Mouse (Mus musculus) embryonic facial prominence, embryonic 11.5 days (tissue): Measurements from ENCODE around the gene Nxpe2. TPM values are rescaled to one million over a fixed set of nuclear protein-coding genes. Genes with fewer than 3 reads are reported as not detected.

ENCODE experiments used
- ATAC-seq: fragments of 200-750 bp; cut with Nextera tagmentation; replicated peaks from 2 replicates; pipeline ENCODE4 v1.8.0; 2017; ENCODE audit warnings: low read depth; ENCODE audit not compliant: insufficient number of reproducible peaks, low FRiP score, low TSS enrichment
- DNase-seq: peaks from one replicate; pipeline ENCODE4 v3.0.0-alpha.2; 2015; ENCODE audit warnings: low spot score
- H3K27ac ChIP-seq: fragments of 300-500 bp; sonication (generic); replicated peaks from 2 replicates; pipeline ENCODE4 v1.5.1; 2014; ENCODE audit warnings: mild to moderate bottlenecking, low read depth, low read length, control low read depth
- H3K27me3 ChIP-seq: fragments of 300-500 bp; sonication (generic); 2 replicates; pipeline ENCODE4 v1.6.1; 2014; ENCODE audit warnings: mild to moderate bottlenecking, low read length, moderate library complexity, mixed read lengths; ENCODE audit not compliant: control insufficient read depth, insufficient read depth
- H3K36me3 ChIP-seq: fragments of 300-500 bp; sonication (generic); replicated peaks from 2 replicates; pipeline ENCODE4 v1.6.1; 2014; ENCODE audit warnings: low read depth, mild to moderate bottlenecking, low read length, moderate library complexity, mixed read lengths; ENCODE audit not compliant: control insufficient read depth, insufficient read depth
- H3K4me1 ChIP-seq: fragments of 300-500 bp; sonication (generic); 2 replicates; pipeline ENCODE4 v1.6.1; 2014; ENCODE audit warnings: low read length, mixed read lengths; ENCODE audit not compliant: control insufficient read depth, insufficient read depth
- H3K4me2 ChIP-seq: fragments of 300-500 bp; sonication (generic); 2 replicates; pipeline ENCODE4 v1.6.1; 2014; ENCODE audit warnings: low read depth, mild to moderate bottlenecking, control low read depth, low read length, moderate library complexity
- H3K4me3 ChIP-seq: fragments of 300-500 bp; sonication (generic); 2 replicates; pipeline ENCODE4 v1.5.1; 2014; ENCODE audit warnings: low read depth, low read length, control low read depth
- H3K9ac ChIP-seq: fragments of 300-500 bp; sonication (generic); replicated peaks from 2 replicates; pipeline ENCODE4 v1.6.1; 2014; ENCODE audit warnings: mild to moderate bottlenecking, control low read depth, low read length
- H3K9me3 ChIP-seq: fragments of 300-500 bp; sonication (generic); replicated peaks from 2 replicates; pipeline ENCODE4 v1.6.1; 2016; ENCODE audit warnings: mild to moderate bottlenecking, low read length, inconsistent platforms, mixed read lengths; ENCODE audit not compliant: control insufficient read depth
- WGBS: fragments of 180-500 bp; shearing (Covaris S2); extraction: QIAGEN DNeasy Blood & Tissue Kit; methylation state at CpG from one replicate; pipeline ENCODE4 v1.1.7; 2014; 5-methylcytosine and 5-hydroxymethylcytosine counted together
- polyA plus RNA-seq: library from polyadenylated mRNA; unstranded; fragments of >200 nt; fragmentation: Nextera tagmentation; extraction: Ambion mirVana; gene quantifications from 2 replicates; pipeline ENCODE4 v1.2.1, GENCODE M21; 2014

The Nxpe2 gene
- polyA plus RNA-seq, 1 experiment from 2014 or later = 0.97 TPM

- Histone ChIP-seq H3K9ac (no peak overlapping the region), H3K27ac (no peak overlapping the region), H3K9me3 (no peaks in the 10 kb centered on the region), H3K27me3 (no peaks in the 10 kb centered on the region), H3K4me1 (no peaks in the 10 kb centered on the region; the same call in 1 of the 2 replicates), H3K36me3 (no peaks in the 10 kb centered on the region), H3K4me3 (no peak overlapping the region), H3K4me2 (no peak overlapping the region)
- 90% methylated on average over 3 of the region's 3 CpGs for WGBS
- no peak for DNase-seq
- no peak for ATAC-seq
These were observed 3.8 kb upstream of the Nxpe2 start for GRCm38 (mm10) chr9:48357097-48357496.

- H3K9me3 ChIP-seq = no peaks in the 10 kb centered on the region
- H3K27ac ChIP-seq = no peak overlapping the region
- no peak overlapping the region for H3K9ac ChIP-seq
- no peak for ATAC-seq
- peak; percentile 80 for DNase-seq
- H3K27me3 ChIP-seq = no peaks in the 10 kb centered on the region
- no peaks in the 10 kb centered on the region; the same call in 1 of the 2 replicates for H3K4me1 ChIP-seq
- no peaks in the 10 kb centered on the region for H3K36me3 ChIP-seq
- no peak overlapping the region for H3K4me2 ChIP-seq
- H3K4me3 ChIP-seq = no peak overlapping the region
- 46% methylated on average over 3 of the region's 3 CpGs for WGBS
These were observed 1.5 kb upstream of the Nxpe2 start for GRCm38 (mm10) chr9:48354793-48355192.

DNA sequence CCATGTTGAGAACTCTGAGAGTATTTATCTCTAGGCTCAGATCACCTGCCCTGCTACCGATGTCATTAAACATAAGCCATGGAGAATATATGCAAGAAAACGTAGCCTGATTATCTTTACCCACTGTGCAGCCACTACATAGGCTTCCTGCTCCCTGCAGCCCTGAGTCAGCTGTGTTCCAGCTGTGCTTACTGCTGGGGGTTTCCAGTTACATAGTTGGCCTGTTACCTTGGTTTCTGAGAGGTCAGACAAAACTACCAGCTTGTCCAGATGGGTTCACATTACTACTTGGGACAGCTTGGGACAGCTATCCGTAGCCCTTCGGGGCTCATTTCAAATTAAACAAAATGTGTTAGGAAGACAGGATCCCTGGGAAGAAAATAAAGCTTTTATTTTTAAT lies 868 bp upstream of the Nxpe2 start:
- Histone ChIP-seq H3K9ac (no peak overlapping the region), H3K27ac (no peak overlapping the region), H3K4me3 (no peak overlapping the region), H3K4me1 (no peaks in the 10 kb centered on the region; the same call in 1 of the 2 replicates), H3K27me3 (no peaks in the 10 kb centered on the region), H3K4me2 (no peak overlapping the region), H3K36me3 (no peaks in the 10 kb centered on the region), H3K9me3 (no peaks in the 10 kb centered on the region)
- peak; percentile 62; the same call in 1 of the 2 replicates for ATAC-seq
- WGBS = 28% methylated on average over 4 of the region's 4 CpGs
- DNase-seq = peak; percentile 74

- no peak for DNase-seq
These were observed 7.4 kb downstream of the Nxpe2 start for GRCm38 (mm10) chr9:48345866-48346265.

DNA sequence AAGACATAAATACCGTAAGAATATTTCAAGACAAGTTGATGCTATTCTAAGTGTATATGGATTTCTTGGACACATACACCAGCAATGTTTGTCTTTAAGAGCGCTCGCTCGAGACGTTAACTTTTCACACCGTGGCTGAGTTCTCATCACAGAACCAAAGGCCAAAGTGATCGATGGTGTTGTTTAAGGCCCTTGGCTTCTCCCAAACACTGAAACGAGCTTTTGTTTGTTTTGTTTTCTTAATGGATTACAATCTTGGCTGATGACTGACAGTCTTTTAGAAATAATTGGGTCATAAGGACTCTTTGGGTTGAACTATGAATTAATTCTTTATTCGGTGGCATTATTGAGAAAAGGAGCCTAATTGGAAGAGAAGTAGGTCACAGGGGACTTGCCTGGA lies 7.8 kb downstream of the Nxpe2 start:
- Histone ChIP-seq H3K36me3 (no peaks in the 10 kb centered on the region), H3K4me2 (no peak overlapping the region), H3K27ac (no peak overlapping the region), H3K4me3 (no peak overlapping the region), H3K9me3 (no peaks in the 10 kb centered on the region), H3K27me3 (no peaks in the 10 kb centered on the region), H3K9ac (no peak overlapping the region), H3K4me1 (no peaks in the 10 kb centered on the region)
- 81% methylated on average over 9 of the region's 9 CpGs for WGBS
- ATAC-seq = no peak
- DNase-seq = no peak

More at GRCm38 (mm10) chr9:48345866-48346265, 7.4 kb downstream of the Nxpe2 start:
- no peaks in the 10 kb centered on the region for H3K9me3 ChIP-seq
- no peaks in the 10 kb centered on the region for H3K36me3 ChIP-seq
- no peak overlapping the region for H3K4me2 ChIP-seq
- WGBS = 85% methylated on average over 3 of the region's 3 CpGs
- no peak overlapping the region for H3K9ac ChIP-seq
- ATAC-seq = no peak
- no peaks in the 10 kb centered on the region for H3K4me1 ChIP-seq
- no peak overlapping the region for H3K27ac ChIP-seq
- no peaks in the 10 kb centered on the region for H3K27me3 ChIP-seq
- H3K4me3 ChIP-seq = no peak overlapping the region

DNA sequence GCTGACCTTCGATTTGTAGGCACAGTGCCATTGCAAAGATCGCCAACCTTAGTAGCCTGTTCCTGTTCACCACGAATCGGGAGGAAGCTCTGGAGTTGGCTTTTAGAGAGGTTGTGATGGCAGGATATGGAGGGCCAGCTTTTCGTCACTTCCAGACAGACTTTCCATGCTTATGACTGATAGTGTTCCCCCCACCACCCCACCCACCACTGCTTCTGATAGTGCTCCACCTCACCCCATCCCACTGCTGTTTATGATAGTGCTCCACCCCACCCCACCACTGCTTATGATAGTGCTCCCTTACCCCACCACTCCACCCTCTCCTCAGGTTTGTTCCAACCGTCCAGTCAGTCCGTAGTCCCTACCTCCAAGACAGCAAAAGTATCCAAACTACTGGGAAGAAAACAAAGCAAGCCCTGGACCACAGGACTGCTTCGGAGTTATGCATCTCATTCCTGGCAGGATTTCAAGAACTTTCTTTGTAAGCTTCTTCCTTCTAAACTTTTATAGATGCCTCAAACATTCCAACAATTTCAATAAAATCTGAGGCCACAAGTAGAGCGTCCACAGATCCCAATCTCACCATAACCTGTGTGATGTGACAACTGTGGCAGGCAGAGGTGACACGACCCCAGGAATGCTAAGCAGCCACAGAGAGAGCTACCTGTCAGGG lies 12.4 kb downstream of the Nxpe2 start:
- Histone ChIP-seq H3K36me3 (no peaks in the 10 kb centered on the region), H3K4me1 (no peaks in the 10 kb centered on the region), H3K9ac (no peak overlapping the region), H3K4me2 (no peak overlapping the region), H3K9me3 (no peaks in the 10 kb centered on the region), H3K4me3 (no peak overlapping the region), H3K27me3 (no peaks in the 10 kb centered on the region), H3K27ac (no peak overlapping the region)
- WGBS = 86% methylated on average over 10 of the region's 10 CpGs
- no peak for ATAC-seq
- no peak for DNase-seq

DNA sequence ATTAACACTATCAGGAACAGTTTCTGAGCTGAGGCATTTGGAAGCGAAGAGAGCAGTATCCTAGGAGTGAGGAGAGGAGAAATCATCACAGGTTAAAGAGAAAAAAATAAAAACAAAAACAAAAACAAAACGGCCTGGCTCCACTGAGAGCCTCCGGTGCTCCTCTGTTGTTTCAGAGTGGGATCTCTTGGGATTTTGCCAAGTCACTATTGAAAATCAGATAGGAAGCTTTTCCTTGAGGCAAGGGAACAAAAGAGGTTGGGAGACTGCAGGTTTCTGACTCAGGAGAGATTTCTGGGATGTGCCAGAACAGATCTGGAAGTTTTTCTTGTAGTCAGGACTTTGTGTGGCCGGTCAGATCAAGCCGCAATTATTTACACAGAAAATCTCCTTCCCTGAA lies 13.7 kb downstream of the Nxpe2 start:
- no peak for ATAC-seq
- Histone ChIP-seq H3K9ac (no peak overlapping the region), H3K27ac (no peak overlapping the region)

GRCm38 (mm10) chr9:48338783-48339455 lies 14.3 kb downstream of the Nxpe2 start:
- Histone ChIP-seq H3K9ac (no peak overlapping the region), H3K4me1 (no peaks in the 10 kb centered on the region), H3K4me3 (no peak overlapping the region), H3K4me2 (no peak overlapping the region), H3K27me3 (no peaks in the 10 kb centered on the region), H3K9me3 (no peaks in the 10 kb centered on the region), H3K36me3 (no peaks in the 10 kb centered on the region), H3K27ac (no peak overlapping the region)
- DNase-seq = no peak
- no peak for ATAC-seq
- WGBS = 80% methylated on average over 4 of the region's 4 CpGs

More for the DNA sequence above, 13.7 kb downstream of the Nxpe2 start:
- no peaks in the 10 kb centered on the region for H3K36me3 ChIP-seq
- no peak for DNase-seq
- H3K4me2 ChIP-seq = no peak overlapping the region
- H3K4me1 ChIP-seq = no peaks in the 10 kb centered on the region
- no peak overlapping the region for H3K4me3 ChIP-seq
- H3K27me3 ChIP-seq = no peaks in the 10 kb centered on the region
- no peaks in the 10 kb centered on the region for H3K9me3 ChIP-seq
- 65% methylated on average over 5 of the region's 5 CpGs for WGBS
